In genomic region chr11:100842025-100842424, GRCm38 (mm10) we compare ENCODE assay signal across 26 mouse cellular contexts. TPM values are rescaled to one million over a fixed set of nuclear protein-coding genes. Genes with fewer than 3 reads are reported as not detected.
DNase-seq lines count a peak whose midpoint lies in the region; ATAC-seq lines count a peak whose summit lies in the region.
"Had no signal": no experiment of that assay in that cellular context is flagged by ENCODE, and none has a peak within 500 bp of the region (broad histone marks: within the 10 kb centered on the region; RNA-seq: fewer than 3 reads in every experiment).

No protein-coding gene starts in this region.

- no peak overlapping the region for H3K4me3 ChIP-seq in liver, embryonic 16.5 days (ENCODE audit: low read depth, low read length)
- no peak overlapping the region for H3K4me3 ChIP-seq in heart, embryonic 11.5 days (ENCODE audit: low read depth, low read length)
- H3K4me3 ChIP-seq in midbrain, embryonic 15.5 days = no peak overlapping the region
- H3K4me3 ChIP-seq: embryonic facial prominence, embryonic 13.5 days; erythroblast, embryonic 14.5 days; forebrain, embryonic 12.5 days; gastrocnemius, adult 2 months; heart, embryonic 10.5 days; hindbrain, embryonic 10.5 days; limb, embryonic 10.5 days; midbrain, embryonic 10.5 days; neural tube, embryonic 15.5 days had no signal

- DNase-seq in CD4-positive helper T cell, adult 2 months (ENCODE audit: low read depth, low spot score) = peak; percentile 85
- peak; percentile 77 for DNase-seq in CD4-positive, CD25-positive, alpha-beta regulatory T cell, adult 2 months (ENCODE audit: low read depth, low spot score)
- DNase-seq in B cell, adult 2 months = no peak
- DNase-seq: adrenal gland, postnatal 14 days; cerebellum, adult 2 months; cerebellum, postnatal 36 days; embryo, embryonic 11 days; kidney, adult 18-20 months; lung, adult 18-20 months; lung, postnatal 10 days had no signal

- H3K27ac ChIP-seq in liver, embryonic 16.5 days (ENCODE audit: low read length) = peak overlapping the region; percentile 70
- H3K27ac ChIP-seq in heart, embryonic 11.5 days (ENCODE audit: low read depth, low read length) = no peak overlapping the region
- no peak overlapping the region for H3K27ac ChIP-seq in midbrain, embryonic 15.5 days
- H3K27ac ChIP-seq: embryonic facial prominence, embryonic 13.5 days; forebrain, embryonic 12.5 days; gastrocnemius, adult 2 months; heart, embryonic 10.5 days; hindbrain, embryonic 10.5 days; kidney, postnatal 0 days; limb, embryonic 10.5 days; midbrain, embryonic 10.5 days; neural tube, embryonic 15.5 days had no signal

- no peaks in the 10 kb centered on the region for H3K27me3 ChIP-seq in liver, embryonic 16.5 days (ENCODE audit: control insufficient read depth, insufficient read depth, low read depth, low read length)
- no peaks in the 10 kb centered on the region for H3K27me3 ChIP-seq in heart, embryonic 11.5 days (ENCODE audit: control insufficient read depth, insufficient read depth, low read length)
- no peaks in the 10 kb centered on the region for H3K27me3 ChIP-seq in midbrain, embryonic 15.5 days (replicated peaks)
- H3K27me3 ChIP-seq: embryonic facial prominence, embryonic 13.5 days; forebrain, embryonic 12.5 days; neural tube, embryonic 15.5 days; Patski had no signal

- no peak overlapping the region for H3K9ac ChIP-seq in liver, embryonic 16.5 days (ENCODE audit: low read depth, low read length)
- no peak overlapping the region for H3K9ac ChIP-seq in heart, embryonic 11.5 days (ENCODE audit: low read depth, low read length)
- H3K9ac ChIP-seq in midbrain, embryonic 15.5 days = no peak overlapping the region
- H3K9ac ChIP-seq: embryonic facial prominence, embryonic 13.5 days; forebrain, embryonic 12.5 days; neural tube, embryonic 15.5 days had no signal

- peaks cover 25% of the 10 kb centered on the region for H3K4me1 ChIP-seq in liver, embryonic 16.5 days (ENCODE audit: control insufficient read depth, low read depth, low read length)
- H3K4me1 ChIP-seq in heart, embryonic 11.5 days (ENCODE audit: control insufficient read depth, insufficient read depth, low read length) = 0 out of 2 replicates have a peak, but pooled peaks cover 4% of the 10 kb centered on the region
- no peaks in the 10 kb centered on the region for H3K4me1 ChIP-seq in midbrain, embryonic 15.5 days
- H3K4me1 ChIP-seq: forebrain, embryonic 12.5 days; hindbrain, embryonic 10.5 days; midbrain, embryonic 10.5 days; neural tube, embryonic 15.5 days had no signal

- H3K36me3 ChIP-seq in liver, embryonic 16.5 days (ENCODE audit: control insufficient read depth, insufficient read depth) = no peaks in the 10 kb centered on the region; the same call in 1 of the 2 replicates
- no peaks in the 10 kb centered on the region for H3K36me3 ChIP-seq in heart, embryonic 11.5 days (ENCODE audit: control insufficient read depth, insufficient read depth, low read length)
- H3K36me3 ChIP-seq in midbrain, embryonic 15.5 days (replicated peaks) = no peaks in the 10 kb centered on the region
- H3K36me3 ChIP-seq: embryonic facial prominence, embryonic 13.5 days; forebrain, embryonic 12.5 days; hindbrain, embryonic 10.5 days; midbrain, embryonic 10.5 days; neural tube, embryonic 15.5 days had no signal

- peaks cover 3% of the 10 kb centered on the region for H3K9me3 ChIP-seq in liver, embryonic 16.5 days (replicated peaks; ENCODE audit: control insufficient read depth, low read length)
- H3K9me3 ChIP-seq in heart, embryonic 11.5 days (replicated peaks; ENCODE audit: control insufficient read depth, low read length) = no peaks in the 10 kb centered on the region
- no peaks in the 10 kb centered on the region for H3K9me3 ChIP-seq in midbrain, embryonic 15.5 days
- H3K9me3 ChIP-seq: embryonic facial prominence, embryonic 13.5 days; heart, embryonic 10.5 days; limb, embryonic 10.5 days; neural tube, embryonic 15.5 days had no signal

- peak; percentile 62 for ATAC-seq in inflammation-experienced regulatory T-cells, adult 6 months
- peak; percentile 35; the same call in 1 of the 2 replicates for ATAC-seq in liver, embryonic 16.5 days (ENCODE audit: low read depth)
- ATAC-seq in heart, embryonic 11.5 days (replicated peaks; ENCODE audit: insufficient number of reproducible peaks, low FRiP score, low TSS enrichment) = no peak
- ATAC-seq in midbrain, embryonic 15.5 days (replicated peaks) = no peak
- ATAC-seq: hindbrain, embryonic 16.5 days; Patski had no signal

- H3K4me2 ChIP-seq in liver, embryonic 16.5 days (ENCODE audit: low read depth, low read length) = no peak overlapping the region; the same call in 1 of the 2 replicates
- H3K4me2 ChIP-seq in heart, embryonic 11.5 days = no peak overlapping the region
- H3K4me2 ChIP-seq in midbrain, embryonic 15.5 days = no peak overlapping the region
- H3K4me2 ChIP-seq: embryonic facial prominence, embryonic 13.5 days; forebrain, embryonic 12.5 days; neural tube, embryonic 15.5 days had no signal

- 75% methylated on average over 7 of the region's 7 CpGs for WGBS in liver, embryonic 16.5 days (ENCODE audit: insufficient replicate concordance)
- 85% methylated on average over 7 of the region's 7 CpGs for WGBS in heart, embryonic 11.5 days (ENCODE audit: insufficient replicate concordance)
- WGBS in midbrain, embryonic 15.5 days = 81% methylated on average over 7 of the region's 7 CpGs

RNA-seq across cellular contexts. Expression of gene Stat5b, which starts 8.5 kb away (rescaled TPM):
- polyA plus RNA-seq in inflammation-experienced regulatory T-cells, adult 6 months (2017; shearing (Covaris generic)) = 10 to 100 TPM; 25.2 to 40.4 (median 33.7) TPM
- polyA plus RNA-seq in liver, embryonic 16.5 days (2015; fragmentation: Nextera tagmentation; extraction: Ambion mirVana) = 21.8 and 22.6 TPM in 2 replicates
- polyA plus RNA-seq in heart, embryonic 11.5 days (2014; fragmentation: Nextera tagmentation; extraction: Ambion mirVana) = 26.4 and 32.0 TPM in 2 replicates
- polyA plus RNA-seq in midbrain, embryonic 15.5 days (2015; fragmentation: Nextera tagmentation; extraction: Ambion mirVana) = 20.4 and 20.5 TPM in 2 replicates

RNA-seq across cellular contexts. Expression of gene Stat5a, which starts 17.1 kb away (rescaled TPM):
- polyA plus RNA-seq in inflammation-experienced regulatory T-cells, adult 6 months (2017; shearing (Covaris generic)) = 10 to 100 TPM; 31.2 to 34.1 (median 31.3) TPM
- polyA plus RNA-seq in liver, embryonic 16.5 days (2015; fragmentation: Nextera tagmentation; extraction: Ambion mirVana) = 8.1 and 8.3 TPM in 2 replicates
- polyA plus RNA-seq in heart, embryonic 11.5 days (2014; fragmentation: Nextera tagmentation; extraction: Ambion mirVana) = 5.6 and 5.9 TPM in 2 replicates
- polyA plus RNA-seq in midbrain, embryonic 15.5 days (2015; fragmentation: Nextera tagmentation; extraction: Ambion mirVana) = 1.7 and 2.3 TPM in 2 replicates

Comparison
In these comparisons a context has a peak if more than half of its experiments do, and no peak if none do; other contexts are left out.
1. DNase-seq: peak in CD4-positive helper T cell, adult 2 months (single experiment) and CD4-positive, CD25-positive, alpha-beta regulatory T cell, adult 2 months (single experiment); none in B cell, adult 2 months (0 of 2).
2. ATAC-seq: peak in inflammation-experienced regulatory T-cells, adult 6 months (single experiment) and liver, embryonic 16.5 days (single experiment); none in heart, embryonic 11.5 days (single experiment) and midbrain, embryonic 15.5 days (single experiment).